Mouse (Mus musculus) kidney, embryonic 16.5 days (tissue): ENCODE results near the gene Ube2d2b. TPM values are rescaled to one million over a fixed set of nuclear protein-coding genes. Genes with fewer than 3 reads are reported as not detected.

Experiments
- ATAC-seq: fragments of 200-750 bp; cut with Nextera tagmentation; 2 replicates; pipeline ENCODE4 v1.8.0; 2017; ENCODE audit warnings: moderate TSS enrichment; ENCODE audit not compliant: low FRiP score, low TSS enrichment
- H3K27ac ChIP-seq: fragments of 300-500 bp; sonication (generic); 2 replicates; pipeline ENCODE4 v1.5.1; 2014; ENCODE audit warnings: low read length
- H3K27me3 ChIP-seq: fragments of 300-500 bp; sonication (generic); 2 replicates; pipeline ENCODE4 v1.6.1; 2014; ENCODE audit warnings: low read length, control low read depth, mixed read lengths; ENCODE audit not compliant: insufficient read depth
- H3K36me3 ChIP-seq: fragments of 300-500 bp; sonication (generic); 2 replicates; pipeline ENCODE4 v1.6.1; 2014; ENCODE audit warnings: low read length, control low read depth, mixed read lengths; ENCODE audit not compliant: insufficient read depth
- H3K4me1 ChIP-seq: fragments of 300-500 bp; sonication (generic); 2 replicates; pipeline ENCODE4 v1.6.1; 2014; ENCODE audit warnings: low read length, control low read depth, mixed read lengths; ENCODE audit not compliant: insufficient read depth
- H3K4me2 ChIP-seq: fragments of 300-500 bp; sonication (generic); replicated peaks from 2 replicates; pipeline ENCODE4 v1.6.1; 2014; ENCODE audit warnings: low read depth, low read length
- H3K4me3 ChIP-seq: fragments of 300-500 bp; sonication (generic); 2 replicates; pipeline ENCODE4 v1.5.1; 2014; ENCODE audit warnings: mild to moderate bottlenecking, low read length
- H3K9ac ChIP-seq: fragments of 300-500 bp; sonication (generic); replicated peaks from 2 replicates; pipeline ENCODE4 v1.6.1; 2014; ENCODE audit warnings: low read length
- H3K9me3 ChIP-seq: fragments of 300-500 bp; sonication (generic); 2 replicates; pipeline ENCODE4 v1.6.1; 2016; ENCODE audit warnings: low read length, control low read depth
- WGBS: fragments of 180-500 bp; shearing (Covaris S2); extraction: QIAGEN DNeasy Blood & Tissue Kit; methylation state at CpG from one replicate; pipeline ENCODE4 v1.1.7; 2014; 5-methylcytosine and 5-hydroxymethylcytosine counted together
- polyA plus RNA-seq: library from polyadenylated mRNA; unstranded; fragments of >200 nt; fragmentation: Nextera tagmentation; extraction: Ambion mirVana; gene quantifications from 2 replicates; pipeline ENCODE4 v1.2.1, GENCODE M21; 2015

Gene Ube2d2b
- polyA plus RNA-seq, 1 experiment from 2014 or later, result 0.15 TPM

DNA sequence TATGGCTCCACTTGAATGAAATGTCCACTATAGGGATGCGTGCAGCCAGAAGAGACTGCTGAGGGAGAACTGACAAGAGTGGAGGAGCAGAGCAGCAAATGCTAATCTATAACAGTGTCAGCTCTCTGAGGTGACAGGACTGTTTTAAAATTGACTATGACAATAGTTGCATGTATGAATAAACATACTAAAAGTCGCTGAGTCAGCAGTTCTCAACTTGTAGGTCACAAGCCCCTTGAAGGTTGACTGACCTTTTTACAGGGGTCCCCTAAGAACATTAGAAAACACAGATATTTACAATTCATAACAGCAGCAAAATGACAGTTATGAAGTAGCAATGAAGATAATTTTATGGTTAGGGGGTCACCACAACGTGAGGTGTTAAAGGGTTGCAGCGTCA lies 19.1 kb downstream of the Ube2d2b start:
- 0 out of 2 replicates have a peak, but pooled peaks cover 6% of the 10 kb centered on the region for H3K4me1 ChIP-seq
- WGBS, result 89% methylated on average over 4 of the region's 4 CpGs
- H3K27me3 ChIP-seq, result no peaks in the 10 kb centered on the region
- H3K36me3 ChIP-seq, result peaks cover 2% of the 10 kb centered on the region; the same call in 1 of the 2 replicates
- no peak overlapping the region for H3K4me2 ChIP-seq
- no peak for ATAC-seq
- no peak overlapping the region for H3K4me3 ChIP-seq
- no peaks in the 10 kb centered on the region for H3K9me3 ChIP-seq
- no peak overlapping the region for H3K9ac ChIP-seq
- H3K27ac ChIP-seq, result no peak overlapping the region

DNA sequence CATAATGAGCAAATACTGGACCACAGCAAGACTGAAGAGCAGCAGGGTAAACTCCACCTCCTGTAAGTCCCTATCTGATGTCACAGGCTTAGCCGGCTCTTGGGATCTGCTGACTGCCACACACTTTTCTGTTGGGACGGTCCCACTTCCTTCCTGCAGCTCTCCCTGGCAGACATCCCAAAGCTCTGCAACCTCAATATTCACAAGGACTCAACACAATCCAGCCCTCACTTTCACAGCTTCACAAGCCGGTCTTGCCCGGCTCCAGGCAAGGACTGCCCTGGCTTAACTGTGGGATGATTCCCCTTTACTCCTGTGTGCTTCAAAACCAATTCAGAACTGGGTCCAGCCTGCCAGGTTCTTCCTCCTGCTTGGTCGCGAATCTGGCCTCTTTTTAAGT lies 23.9 kb downstream of the Ube2d2b start:
- H3K36me3 ChIP-seq, result peaks cover 2% of the 10 kb centered on the region; the same call in 1 of the 2 replicates
- H3K27me3 ChIP-seq, result no peaks in the 10 kb centered on the region
- ATAC-seq, result peak; percentile 73; the same call in 1 of the 2 replicates
- H3K4me3 ChIP-seq, result no peak overlapping the region
- 0 out of 2 replicates have a peak overlapping the region, but pooled peaks have one; percentile 5 for H3K9ac ChIP-seq
- H3K27ac ChIP-seq, result peak overlapping the region; percentile 4; the same call in 1 of the 2 replicates
- WGBS, result 43% methylated on average over 6 of the region's 6 CpGs
- H3K9me3 ChIP-seq, result no peaks in the 10 kb centered on the region
- peaks cover 15% of the 10 kb centered on the region; the same call in 1 of the 2 replicates for H3K4me1 ChIP-seq
- H3K4me2 ChIP-seq, result no peak overlapping the region

DNA sequence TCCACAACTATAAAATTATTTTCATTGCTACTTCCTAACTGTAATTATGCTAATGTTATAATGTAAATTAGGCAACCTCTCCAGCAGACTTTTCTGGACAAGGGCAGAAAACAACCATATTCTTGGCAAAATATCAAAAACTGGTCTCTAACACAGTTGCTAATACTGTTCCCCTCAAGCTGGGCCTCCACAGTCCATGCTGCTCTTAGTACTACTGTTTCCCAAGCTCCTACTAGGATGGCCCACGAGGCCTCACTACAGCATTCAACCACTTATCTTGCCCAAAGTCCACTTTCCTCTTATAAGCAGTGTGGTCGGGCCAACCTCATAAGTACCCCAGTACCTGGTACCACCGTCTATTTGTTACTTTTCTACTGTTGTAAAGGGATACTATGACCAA lies 24.7 kb downstream of the Ube2d2b start:
- Histone ChIP-seq H3K27ac (no peak overlapping the region), H3K9ac (no peak overlapping the region), H3K4me3 (no peak overlapping the region), H3K36me3 (peaks cover 2% of the 10 kb centered on the region; the same call in 1 of the 2 replicates), H3K27me3 (no peaks in the 10 kb centered on the region), H3K4me1 (peaks cover 15% of the 10 kb centered on the region; the same call in 1 of the 2 replicates), H3K9me3 (no peaks in the 10 kb centered on the region), H3K4me2 (no peak overlapping the region)
- WGBS, result 73% methylated on average over 3 of the region's 3 CpGs
- ATAC-seq, result no peak

DNA sequence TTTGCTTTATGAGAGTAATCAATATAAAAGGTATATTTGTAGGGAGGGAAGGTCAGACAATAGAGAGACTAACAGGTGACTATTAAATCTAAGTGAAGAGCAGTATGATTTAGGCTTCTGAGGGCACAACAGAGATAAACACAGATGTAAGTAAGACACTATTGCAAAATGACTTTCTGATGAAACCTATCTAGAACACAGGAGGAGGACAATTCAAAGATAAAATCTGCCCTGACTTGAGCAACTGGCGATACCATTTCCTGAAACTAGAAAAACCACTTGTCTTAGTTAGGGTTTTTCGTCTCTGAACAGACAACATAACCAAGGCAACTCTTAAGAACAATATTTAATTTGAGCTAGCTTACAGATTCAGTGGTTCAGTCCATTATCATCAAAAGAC lies 25.6 kb downstream of the Ube2d2b start:
- Histone ChIP-seq H3K27me3 (no peaks in the 10 kb centered on the region), H3K9me3 (no peaks in the 10 kb centered on the region), H3K4me1 (peaks cover 15% of the 10 kb centered on the region; the same call in 1 of the 2 replicates), H3K36me3 (no peaks in the 10 kb centered on the region), H3K4me3 (no peak overlapping the region), H3K4me2 (no peak overlapping the region), H3K27ac (no peak overlapping the region), H3K9ac (no peak overlapping the region)
- 80% methylated on average over 2 of the region's 2 CpGs for WGBS
- no peak for ATAC-seq

DNA sequence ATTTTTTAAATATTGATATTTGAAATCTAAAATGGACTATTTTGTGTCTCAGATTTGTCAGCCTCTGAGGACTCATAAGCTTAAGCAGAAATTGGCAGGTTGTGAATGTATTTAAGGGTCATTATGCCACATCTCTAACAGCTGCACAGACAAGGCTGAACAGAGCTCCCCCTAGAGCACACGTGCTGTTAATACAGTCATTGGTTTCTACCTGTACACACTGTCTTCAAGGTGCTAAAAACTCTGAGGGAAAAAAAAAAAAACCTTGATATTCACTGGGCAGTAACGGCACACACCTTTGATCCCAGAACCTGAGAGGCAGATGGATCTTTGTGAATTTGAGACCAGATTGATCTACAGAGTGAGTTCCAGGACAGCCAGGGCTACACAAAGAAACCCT lies 29.1 kb downstream of the Ube2d2b start:
- Histone ChIP-seq H3K27me3 (no peaks in the 10 kb centered on the region), H3K4me3 (no peak overlapping the region), H3K4me1 (peaks cover 9% of the 10 kb centered on the region), H3K36me3 (no peaks in the 10 kb centered on the region), H3K27ac (no peak overlapping the region), H3K9ac (no peak overlapping the region), H3K4me2 (no peak overlapping the region), H3K9me3 (no peaks in the 10 kb centered on the region)
- 43% methylated on average over 2 of the region's 2 CpGs for WGBS
- ATAC-seq, result no peak

DNA sequence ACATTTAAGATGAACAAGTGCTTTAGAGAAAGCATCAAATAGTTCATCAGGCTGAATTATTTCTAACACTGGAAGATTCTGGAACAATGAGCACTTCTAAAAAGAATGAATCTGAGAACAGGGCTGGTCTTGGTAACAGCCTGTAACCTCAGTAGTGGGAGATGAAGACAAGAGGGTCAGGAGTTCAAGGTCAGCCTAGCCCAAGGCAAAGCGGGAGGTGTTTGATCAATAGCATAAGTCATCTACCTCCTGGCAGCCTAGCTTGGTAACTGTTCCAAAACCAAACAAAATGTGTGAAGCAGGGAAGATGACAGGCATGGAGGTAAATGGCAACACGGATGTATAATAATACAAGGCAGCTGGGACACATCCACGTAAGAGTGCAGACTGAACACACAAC lies 34.1 kb downstream of the Ube2d2b start:
- no peak overlapping the region for H3K9ac ChIP-seq
- WGBS, result 84% methylated on average over 3 of the region's 3 CpGs
- no peak for ATAC-seq
- no peak overlapping the region for H3K4me2 ChIP-seq
- H3K36me3 ChIP-seq, result no peaks in the 10 kb centered on the region
- H3K27ac ChIP-seq, result no peak overlapping the region
- no peaks in the 10 kb centered on the region for H3K27me3 ChIP-seq
- no peaks in the 10 kb centered on the region for H3K9me3 ChIP-seq
- no peak overlapping the region for H3K4me3 ChIP-seq
- H3K4me1 ChIP-seq, result peaks cover 16% of the 10 kb centered on the region

DNA sequence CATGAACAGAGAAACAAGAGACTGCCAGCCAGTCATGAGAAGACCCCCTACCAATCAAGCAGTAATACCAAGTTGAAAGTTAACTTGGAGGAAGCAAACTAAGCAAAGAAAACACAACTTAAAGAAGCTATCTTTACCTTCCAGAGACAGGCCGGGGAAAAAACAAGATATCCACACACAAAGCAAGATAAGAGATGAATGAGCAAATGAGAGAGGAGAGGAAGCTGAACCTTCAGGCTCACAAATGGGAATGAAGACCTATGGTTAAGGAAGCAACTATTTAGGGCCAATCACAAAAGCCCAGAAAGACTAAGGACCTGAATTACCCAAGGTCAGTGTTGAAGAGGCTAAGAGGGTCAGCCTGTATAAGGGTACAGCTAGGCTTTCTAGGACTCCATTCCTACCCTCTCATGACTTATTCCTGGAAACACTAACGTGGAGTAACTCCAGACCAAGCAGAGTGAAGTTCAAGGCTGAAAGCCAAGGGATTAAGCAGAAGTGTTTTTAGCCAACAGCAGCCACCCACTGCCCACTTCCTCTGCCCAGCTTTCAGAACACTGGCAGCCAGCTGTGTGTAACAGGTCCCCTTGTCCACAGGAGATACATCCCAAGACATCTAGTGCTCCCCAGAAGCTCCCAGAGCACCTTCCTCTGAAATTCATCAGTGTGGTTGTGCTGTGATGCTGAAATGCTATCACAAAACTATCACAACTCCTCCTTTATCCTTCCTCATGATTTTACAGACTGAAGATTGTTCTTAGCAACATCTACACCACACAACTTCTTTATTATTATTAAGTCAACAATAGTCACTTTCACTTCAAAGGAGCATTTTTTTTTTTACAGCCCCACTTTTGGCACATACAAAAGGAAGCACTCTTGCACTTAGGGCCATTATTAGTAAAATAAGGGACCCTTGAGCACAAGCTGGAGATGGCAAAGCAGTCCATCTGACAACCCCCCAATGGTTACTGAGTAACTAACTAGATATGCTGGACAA lies 36.5 kb downstream of the Ube2d2b start:
- no peaks in the 10 kb centered on the region for H3K36me3 ChIP-seq
- peak overlapping the region; percentile 2; the same call in 1 of the 2 replicates for H3K4me3 ChIP-seq
- H3K27me3 ChIP-seq, result no peaks in the 10 kb centered on the region
- H3K9ac ChIP-seq, result no peak overlapping the region
- 65% methylated on average over 2 of the region's 2 CpGs for WGBS
- H3K4me2 ChIP-seq, result peak overlapping the region; percentile 15; the same call in 1 of the 2 replicates
- peak overlapping the region; percentile 40; the same call in 1 of the 2 replicates for H3K27ac ChIP-seq
- H3K4me1 ChIP-seq, result peaks cover 16% of the 10 kb centered on the region
- no peaks in the 10 kb centered on the region for H3K9me3 ChIP-seq
- no peak for ATAC-seq

DNA sequence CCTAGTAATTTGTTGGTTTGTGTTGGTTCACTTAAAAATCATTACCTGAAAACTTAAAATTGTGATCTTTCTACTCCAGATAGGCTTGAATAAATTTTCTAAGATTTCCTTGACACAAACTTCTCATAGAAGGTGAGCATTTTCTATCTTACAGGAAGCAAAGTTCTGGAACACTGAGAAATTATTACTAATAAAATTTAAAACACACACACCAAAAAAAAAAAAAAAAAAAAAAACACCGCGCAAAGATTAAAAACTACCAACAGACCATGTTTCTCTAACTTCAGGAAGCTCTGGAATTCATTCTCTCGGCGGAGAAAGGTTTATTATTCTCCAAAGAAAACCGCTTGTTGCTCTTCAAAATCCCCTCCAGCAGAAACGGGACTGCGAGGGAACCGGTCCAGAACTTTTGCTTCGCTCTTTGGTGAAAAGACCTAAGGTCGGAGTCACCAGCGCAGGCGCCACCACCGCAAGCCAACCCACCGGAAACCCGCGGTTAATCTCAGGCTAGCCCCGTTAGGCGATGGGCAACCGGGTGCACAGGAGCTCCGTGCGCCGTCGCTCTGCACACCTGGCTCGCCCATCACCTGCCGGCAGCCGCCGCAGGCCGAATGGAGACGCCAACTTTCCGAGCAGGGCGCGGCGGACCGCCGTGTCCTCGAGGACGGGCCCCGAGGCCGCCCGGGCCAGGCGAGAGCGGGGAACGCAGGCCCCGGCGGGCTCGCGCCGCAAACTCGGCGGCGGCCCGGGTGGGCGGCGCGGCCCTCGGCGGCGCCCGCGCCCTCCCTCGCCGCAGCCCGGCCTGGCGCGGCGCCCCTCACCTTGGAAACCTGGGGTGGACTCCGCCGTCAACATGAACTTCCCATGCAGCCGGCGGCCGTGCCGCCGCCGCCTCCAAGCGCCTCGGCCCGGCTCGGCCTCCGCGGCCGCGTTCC lies 38.3 kb downstream of the Ube2d2b start:
- H3K4me3 ChIP-seq, result peak overlapping the region; percentile 74
- peak overlapping the region; percentile 97 for H3K9ac ChIP-seq
- H3K27me3 ChIP-seq, result no peaks in the 10 kb centered on the region
- H3K36me3 ChIP-seq, result no peaks in the 10 kb centered on the region
- ATAC-seq, result peak; percentile 78
- peak overlapping the region; percentile 95 for H3K27ac ChIP-seq
- H3K9me3 ChIP-seq, result no peaks in the 10 kb centered on the region
- H3K4me1 ChIP-seq, result peaks cover 16% of the 10 kb centered on the region
- under 1% methylated on average over 68 of the region's 82 CpGs for WGBS
- H3K4me2 ChIP-seq, result peak overlapping the region; percentile 53

DNA sequence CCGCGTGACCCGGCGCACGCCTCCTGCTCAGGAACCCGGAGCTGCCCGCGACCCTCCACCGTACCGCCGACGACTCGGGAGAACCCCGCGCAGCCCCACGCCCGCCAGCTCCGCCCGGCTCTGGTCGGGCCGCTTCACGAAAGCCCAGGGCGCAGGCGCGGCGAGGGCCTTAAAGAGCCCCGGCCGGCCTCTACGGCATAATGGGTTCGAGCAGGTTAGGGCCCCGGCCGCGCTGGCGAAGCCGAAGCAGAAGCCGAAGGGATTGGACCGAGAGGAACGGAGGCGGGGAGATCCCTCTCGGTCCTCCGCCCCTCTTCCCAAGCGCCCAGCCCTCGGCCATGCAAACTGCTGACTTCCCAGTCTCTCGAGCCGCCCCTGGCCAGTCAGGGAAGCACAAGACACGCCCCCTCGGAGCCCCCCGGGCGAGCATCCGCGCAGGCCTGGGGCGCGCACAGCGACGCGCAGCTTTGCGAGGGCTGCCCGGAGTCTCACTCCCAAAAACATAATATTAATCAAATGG lies 39.1 kb downstream of the Ube2d2b start:
- Histone ChIP-seq H3K4me1 (peaks cover 16% of the 10 kb centered on the region), H3K4me2 (peak overlapping the region; percentile 53), H3K27ac (peak overlapping the region; percentile 95), H3K9ac (peak overlapping the region; percentile 97), H3K36me3 (no peaks in the 10 kb centered on the region), H3K27me3 (no peaks in the 10 kb centered on the region), H3K4me3 (peak overlapping the region; percentile 74), H3K9me3 (no peaks in the 10 kb centered on the region)
- under 1% methylated on average over 58 of the region's 58 CpGs for WGBS
- peak; percentile 100 for ATAC-seq
